Mouse (Mus musculus) intestine, embryonic 14.5 days (tissue): ENCODE data around the gene Pyy. TPM values are rescaled to one million over a fixed set of nuclear protein-coding genes. Genes with fewer than 3 reads are reported as not detected.

Source experiments
- ATAC-seq: fragments of 200-750 bp; cut with Nextera tagmentation; replicated peaks from 2 replicates; pipeline ENCODE4 v1.8.0; 2017; ENCODE audit warnings: low read depth, moderate number of reproducible peaks, moderate TSS enrichment, moderate library complexity; ENCODE audit not compliant: low FRiP score, low TSS enrichment
- DNase-seq: peaks from one replicate; pipeline ENCODE4 v3.0.0-alpha.2; 2018; ENCODE audit warnings: low spot score
- H3K27ac ChIP-seq: fragments of 300-500 bp; sonication (generic); 2 replicates; pipeline ENCODE4 v1.5.1; 2014; ENCODE audit warnings: low read depth, mild to moderate bottlenecking, control low read depth
- H3K27me3 ChIP-seq: fragments of 300-500 bp; sonication (generic); replicated peaks from 2 replicates; pipeline ENCODE4 v1.6.1; 2014; ENCODE audit warnings: low read length, control low read depth; ENCODE audit not compliant: control insufficient read depth, insufficient read depth
- H3K36me3 ChIP-seq: fragments of 300-500 bp; sonication (generic); 2 replicates; pipeline ENCODE4 v1.6.1; 2014; ENCODE audit warnings: low read length, control low read depth; ENCODE audit not compliant: control insufficient read depth, insufficient read depth
- H3K4me1 ChIP-seq: fragments of 300-500 bp; sonication (generic); replicated peaks from 2 replicates; pipeline ENCODE4 v1.6.1; 2014; ENCODE audit warnings: low read length, control low read depth, mixed read lengths; ENCODE audit not compliant: control insufficient read depth, insufficient read depth
- H3K4me2 ChIP-seq: fragments of 300-500 bp; sonication (generic); 2 replicates; pipeline ENCODE4 v1.6.1; 2014; ENCODE audit warnings: low read length
- H3K4me3 ChIP-seq: fragments of 300-500 bp; sonication (generic); 2 replicates; pipeline ENCODE4 v1.5.1; 2014; ENCODE audit warnings: low read depth, low read length, control low read depth, mixed read lengths
- H3K9ac ChIP-seq: fragments of 300-500 bp; sonication (generic); 2 replicates; pipeline ENCODE4 v1.6.1; 2014; ENCODE audit warnings: mild to moderate bottlenecking, low read length
- H3K9me3 ChIP-seq: fragments of 300-500 bp; sonication (generic); 2 replicates; pipeline ENCODE4 v1.6.1; 2016; ENCODE audit warnings: low read length, control low read depth; ENCODE audit not compliant: control insufficient read depth
- WGBS: fragments of 180-500 bp; shearing (Covaris S2); extraction: QIAGEN DNeasy Blood & Tissue Kit; methylation state at CpG from one replicate; pipeline ENCODE4 v1.1.7; 2014; 5-methylcytosine and 5-hydroxymethylcytosine counted together
- polyA plus RNA-seq: library from polyadenylated mRNA; unstranded; fragments of >200 nt; fragmentation: Nextera tagmentation; extraction: Ambion mirVana; gene quantifications from 2 replicates; pipeline ENCODE4 v1.2.1, GENCODE M21; 2014

Pyy gene
- polyA plus RNA-seq, 1 experiment from 2014 or later, result 41.5 TPM

GRCm38 (mm10) chr11:102070426-102070825 is 37.2 kb downstream of the Pyy start:
- 0 out of 2 replicates have a peak, but pooled peaks cover 4% of the 10 kb centered on the region for H3K36me3 ChIP-seq
- no peaks in the 10 kb centered on the region; the same call in 1 of the 2 replicates for H3K4me1 ChIP-seq
- no peak overlapping the region for H3K4me3 ChIP-seq
- no peaks in the 10 kb centered on the region for H3K9me3 ChIP-seq
- ATAC-seq (peak; percentile 70), DNase-seq (peak; percentile 58)
- no peaks in the 10 kb centered on the region; the same call in 1 of the 2 replicates for H3K27me3 ChIP-seq
- no peak overlapping the region for H3K27ac ChIP-seq
- WGBS, result 5% methylated on average over 13 of the region's 13 CpGs
- peak overlapping the region; percentile 36 for H3K4me2 ChIP-seq
- no peak overlapping the region for H3K9ac ChIP-seq

GRCm38 (mm10) chr11:102069633-102070032 is 38.0 kb downstream of the Pyy start:
- WGBS, result 64% methylated on average over 11 of the region's 11 CpGs

GRCm38 (mm10) chr11:102068969-102069368 is 38.7 kb downstream of the Pyy start:
- peaks cover under 1% of the 10 kb centered on the region; the same call in 1 of the 2 replicates for H3K36me3 ChIP-seq
- no peak overlapping the region for H3K27ac ChIP-seq
- no peak overlapping the region for H3K9ac ChIP-seq
- H3K4me1 ChIP-seq, result no peaks in the 10 kb centered on the region; the same call in 1 of the 2 replicates
- no peak overlapping the region for H3K4me3 ChIP-seq
- WGBS, result 48% methylated on average over 2 of the region's 2 CpGs
- ATAC-seq (no peak), DNase-seq (no peak)
- no peaks in the 10 kb centered on the region for H3K9me3 ChIP-seq
- H3K27me3 ChIP-seq, result no peaks in the 10 kb centered on the region; the same call in 1 of the 2 replicates
- H3K4me2 ChIP-seq, result no peak overlapping the region

More at GRCm38 (mm10) chr11:102069633-102070032, 38.0 kb downstream of the Pyy start:
- H3K4me3 ChIP-seq, result no peak overlapping the region
- no peak for DNase-seq
- H3K27ac ChIP-seq, result no peak overlapping the region
- no peak overlapping the region for H3K9ac ChIP-seq
- no peaks in the 10 kb centered on the region for H3K9me3 ChIP-seq
- no peak overlapping the region for H3K4me2 ChIP-seq
- H3K4me1 ChIP-seq, result no peaks in the 10 kb centered on the region; the same call in 1 of the 2 replicates
- no peaks in the 10 kb centered on the region; the same call in 1 of the 2 replicates for H3K27me3 ChIP-seq
- ATAC-seq, result no peak
- 0 out of 2 replicates have a peak, but pooled peaks cover 4% of the 10 kb centered on the region for H3K36me3 ChIP-seq

GRCm38 (mm10) chr11:102063076-102063475 is 44.6 kb downstream of the Pyy start:
- no peak for ATAC-seq
- Histone ChIP-seq H3K36me3 (peaks cover 12% of the 10 kb centered on the region), H3K9ac (no peak overlapping the region), H3K9me3 (no peaks in the 10 kb centered on the region), H3K4me2 (no peak overlapping the region), H3K27ac (no peak overlapping the region), H3K4me1 (no peaks in the 10 kb centered on the region; the same call in 1 of the 2 replicates), H3K27me3 (no peaks in the 10 kb centered on the region), H3K4me3 (no peak overlapping the region)
- 69% methylated on average over 13 of the region's 13 CpGs for WGBS
- DNase-seq, result no peak

- H3K4me1 ChIP-seq, result no peaks in the 10 kb centered on the region; the same call in 1 of the 2 replicates
- 33% methylated on average over 16 of the region's 16 CpGs for WGBS
- H3K4me2 ChIP-seq, result no peak overlapping the region
- DNase-seq (no peak), ATAC-seq (no peak)
- H3K27me3 ChIP-seq, result no peaks in the 10 kb centered on the region
- no peaks in the 10 kb centered on the region for H3K9me3 ChIP-seq
- H3K9ac ChIP-seq, result no peak overlapping the region
- no peak overlapping the region for H3K27ac ChIP-seq
- H3K4me3 ChIP-seq, result no peak overlapping the region
- peaks cover 12% of the 10 kb centered on the region for H3K36me3 ChIP-seq
Measured at GRCm38 (mm10) chr11:102061941-102062473, 45.6 kb downstream of the Pyy start.

GRCm38 (mm10) chr11:102061236-102061940 is 46.2 kb downstream of the Pyy start:
- ATAC-seq, result peak; percentile 68
- Histone ChIP-seq H3K4me3 (peak overlapping the region; percentile 23), H3K27ac (no peak overlapping the region), H3K4me1 (no peaks in the 10 kb centered on the region; the same call in 1 of the 2 replicates), H3K4me2 (peak overlapping the region; percentile 64), H3K9me3 (no peaks in the 10 kb centered on the region), H3K9ac (no peak overlapping the region), H3K36me3 (peaks cover 12% of the 10 kb centered on the region), H3K27me3 (no peaks in the 10 kb centered on the region)
- 3% methylated on average over 23 of the region's 23 CpGs for WGBS
- DNase-seq, result peak; percentile 93

Other genes with a start within 250 kb of the Pyy start
- gene Meox1, start 213.5 kb downstream of the Pyy start, polyA plus RNA-seq, result 3.3 and 4.0 TPM in 2 replicates
- gene Sost, start 140.8 kb downstream of the Pyy start, polyA plus RNA-seq, result not detected in 2 replicates
- not detected in 2 replicates for gene Cfap97d1, start 123.6 kb downstream of the Pyy start, polyA plus RNA-seq
- gene Dusp3, start 120.8 kb downstream of the Pyy start, polyA plus RNA-seq, result 25.3 and 27.0 TPM in 2 replicates
- 11.0 and 12.2 TPM in 2 replicates for gene Mpp3, start 79.4 kb downstream of the Pyy start, polyA plus RNA-seq
- gene Cd300lg, start 66.3 kb downstream of the Pyy start, polyA plus RNA-seq, result 0.31 and 0.51 TPM in 2 replicates
- 7.0 TPM in 2 replicates for gene Mpp2, start 19.3 kb downstream of the Pyy start, polyA plus RNA-seq
- 2.0 TPM in 1 of 2 replicates, not detected in the other for gene Ppy, start 6.5 kb downstream of the Pyy start, polyA plus RNA-seq
- gene Nags, start 37.7 kb upstream of the Pyy start, polyA plus RNA-seq, result 1.7 and 3.4 TPM in 2 replicates
- 22.6 and 27.1 TPM in 2 replicates for gene Tmem101, start 48.6 kb upstream of the Pyy start, polyA plus RNA-seq
- 88.4 and 89.9 TPM in 2 replicates for gene Lsm12, start 77.5 kb upstream of the Pyy start, polyA plus RNA-seq
- gene G6pc3, start 81.8 kb upstream of the Pyy start, polyA plus RNA-seq, result 36.0 and 37.4 TPM in 2 replicates
- gene Hdac5, start 122.3 kb upstream of the Pyy start, polyA plus RNA-seq, result 45.4 and 53.2 TPM in 2 replicates
- gene BC030867, start 141.1 kb upstream of the Pyy start, polyA plus RNA-seq, result 16.5 and 16.6 TPM in 2 replicates
- gene Asb16, start 160.9 kb upstream of the Pyy start, polyA plus RNA-seq, result 0.08 and 0.16 TPM in 2 replicates
- 50.5 and 55.5 TPM in 2 replicates for gene Tmub2, start 177.1 kb upstream of the Pyy start, polyA plus RNA-seq
- gene Atxn7l3, start 188.8 kb upstream of the Pyy start, polyA plus RNA-seq, result 17.5 and 18.1 TPM in 2 replicates
- 85.5 and 86.0 TPM in 2 replicates for gene Ubtf, start 211.9 kb upstream of the Pyy start, polyA plus RNA-seq